Mouse (Mus musculus): ENCODE data around the gene Zfp472. TPM values are rescaled to one million over a fixed set of nuclear protein-coding genes. Genes with fewer than 3 reads are reported as not detected.

The Zfp472 gene
- total RNA-seq (2021): 1 to 10 TPM; 4.5 to 6.0 TPM
- long read RNA-seq, experiment 1, partial matches to known transcripts: 0 of 2 reads
- long read RNA-seq, experiment 1, other reads (novel, unspliced or antisense): 0 of 2 reads
- long read RNA-seq, experiment 2, partial matches to known transcripts: 0 of 2 reads
- long read RNA-seq, experiment 2, other reads (novel, unspliced or antisense): 0 of 2 reads

- intact Hi-C loops (cut with DNase I): no loop called here
- Histone ChIP-seq H3K27ac (0 out of 2 replicates have a peak within 1 kb of the TSS, but pooled peaks have one; percentile 51), H3K4me3 (peak within 1 kb of the TSS; percentile 84)
- DNase-seq (ENCODE audit: extremely low spot score in 1 of 2, low spot score in 2 of 2): peak; percentile 89 to 90
- TF ChIP-seq CTCF (IDR thresholded peaks at IDR 0.05): no peak
These were observed at the start of gene Zfp472 for GRCm38 (mm10) chr17:32965623-32966290. Gene Zfp472 (plus strand): TSS chr17:32965814.

GRCm38 (mm10) chr17:32916075-32916474, 49.5 kb upstream of the Zfp472 start:
- Histone ChIP-seq H3K4me3 (no peak overlapping the region), H3K27ac (no peak overlapping the region)
- TF ChIP-seq CTCF (IDR thresholded peaks at IDR 0.05): no peak
- intact Hi-C loops (cut with DNase I): no loop called here
- no peak for DNase-seq (ENCODE audit: extremely low spot score in 1 of 2, low spot score in 2 of 2)

GRCm38 (mm10) chr17:32917131-32917530, 48.5 kb upstream of the Zfp472 start, which contains the start of gene Cyp4f14:
Gene Cyp4f14 (minus strand): TSS chr17:32917342.
- intact Hi-C loops (cut with DNase I): no loop called here
- no peak within 1 kb of the TSS for H3K27ac ChIP-seq
- no peak within 1 kb of the TSS for H3K4me3 ChIP-seq
- peak in 1 of 2 experiments; percentile 12 for DNase-seq (ENCODE audit: extremely low spot score in 1 of 2, low spot score in 2 of 2)
- TF ChIP-seq CTCF (IDR thresholded peaks at IDR 0.05): no peak

GRCm38 (mm10) chr17:32919123-32919522, 46.5 kb upstream of the Zfp472 start:
- Histone ChIP-seq H3K4me3 (no peak overlapping the region), H3K27ac (no peak overlapping the region)
- DNase-seq (ENCODE audit: extremely low spot score in 1 of 2, low spot score in 2 of 2): no peak
- intact Hi-C loops (cut with DNase I): no loop called here
- no peak for TF ChIP-seq CTCF (IDR thresholded peaks at IDR 0.05)

GRCm38 (mm10) chr17:32923681-32924080, 41.9 kb upstream of the Zfp472 start:
- intact Hi-C loops (cut with DNase I): no loop called here
- TF ChIP-seq CTCF (IDR thresholded peaks at IDR 0.05): no peak
- Histone ChIP-seq H3K4me3 (no peak overlapping the region), H3K27ac (no peak overlapping the region)
- no peak for DNase-seq (ENCODE audit: extremely low spot score in 1 of 2, low spot score in 2 of 2)

- peak overlapping the region; percentile 75 for H3K27ac ChIP-seq
- intact Hi-C loops (cut with DNase I): no loop called here
- no peak; the same call in 1 of the 2 replicates for TF ChIP-seq CTCF (IDR thresholded peaks at IDR 0.05)
- H3K4me3 ChIP-seq: peak overlapping the region; percentile 54
- peak; percentile 63 to 70 for DNase-seq (ENCODE audit: extremely low spot score in 1 of 2, low spot score in 2 of 2)
These were observed 40.8 kb upstream of the Zfp472 start for GRCm38 (mm10) chr17:32924658-32925312.

- Histone ChIP-seq H3K4me3 (no peak overlapping the region), H3K27ac (no peak overlapping the region)
- DNase-seq (ENCODE audit: extremely low spot score in 1 of 2, low spot score in 2 of 2): no peak
- TF ChIP-seq CTCF (IDR thresholded peaks at IDR 0.05): no peak
- intact Hi-C loops (cut with DNase I): no loop called here
These were observed 37.8 kb upstream of the Zfp472 start for GRCm38 (mm10) chr17:32927803-32928202.

- DNase-seq (ENCODE audit: extremely low spot score in 1 of 2, low spot score in 2 of 2): no peak
- no peak for TF ChIP-seq CTCF (IDR thresholded peaks at IDR 0.05)
- intact Hi-C loops (cut with DNase I): no loop called here
- H3K4me3 ChIP-seq: no peak overlapping the region
- H3K27ac ChIP-seq: no peak overlapping the region
These were observed 25.8 kb upstream of the Zfp472 start for GRCm38 (mm10) chr17:32939831-32940230.

- no peak for TF ChIP-seq CTCF (IDR thresholded peaks at IDR 0.05)
- DNase-seq (ENCODE audit: extremely low spot score in 1 of 2, low spot score in 2 of 2): no peak
These were observed 22.0 kb upstream of the Zfp472 start for GRCm38 (mm10) chr17:32943661-32944060.

GRCm38 (mm10) chr17:32944402-32945035, 21.1 kb upstream of the Zfp472 start:
- TF ChIP-seq CTCF (IDR thresholded peaks at IDR 0.05): peak; percentile 30
- Histone ChIP-seq H3K27ac (no peak overlapping the region), H3K4me3 (no peak overlapping the region)
- intact Hi-C loops (cut with DNase I): no loop called here
- no peak for DNase-seq (ENCODE audit: extremely low spot score in 1 of 2, low spot score in 2 of 2)

More at GRCm38 (mm10) chr17:32943661-32944060, 22.0 kb upstream of the Zfp472 start:
- H3K27ac ChIP-seq: no peak overlapping the region
- no peak overlapping the region for H3K4me3 ChIP-seq
- intact Hi-C loops (cut with DNase I): no loop called here

- intact Hi-C loops (cut with DNase I): no loop called here
- Histone ChIP-seq H3K27ac (peak overlapping the region; percentile 70), H3K4me3 (peak overlapping the region; percentile 66)
- DNase-seq (ENCODE audit: extremely low spot score in 1 of 2, low spot score in 2 of 2): no peak
- TF ChIP-seq CTCF (IDR thresholded peaks at IDR 0.05): no peak
These were observed 18.9 kb upstream of the Zfp472 start for GRCm38 (mm10) chr17:32946716-32947115.
